Mouse (Mus musculus) C2C12 (cell line): ENCODE results near the gene Trp53rkb. TPM values are rescaled to one million over a fixed set of nuclear protein-coding genes. Genes with fewer than 3 reads are reported as not detected.

Experiments
- H3K27me3 ChIP-seq: one replicate; pipeline ENCODE4 v1.6.1; 2011; ENCODE audit not compliant: control insufficient read depth, insufficient read depth, insufficient read length
- H3K36me3 ChIP-seq: one replicate; pipeline ENCODE4 v1.6.1; 2011; ENCODE audit not compliant: control insufficient read depth, insufficient read depth
- H3K4me3 ChIP-seq: one replicate; pipeline ENCODE4 v1.5.1; 2011; ENCODE audit warnings: mild to moderate bottlenecking, control low read depth; ENCODE audit not compliant: poor library complexity, insufficient read depth, severe bottlenecking
- H3K79me2 ChIP-seq: one replicate; pipeline ENCODE4 v1.6.1; 2011; ENCODE audit not compliant: control insufficient read depth, insufficient read depth
- H3K79me3 ChIP-seq: one replicate; pipeline ENCODE4 v1.6.1; 2011; ENCODE audit warnings: low read depth, control low read depth
- H3ac ChIP-seq: one replicate; pipeline ENCODE3; 2011; ENCODE audit warnings: low read depth; ENCODE audit not compliant: control insufficient read depth, insufficient read length
- CEBPB ChIP-seq: IDR thresholded peaks from one replicate; pipeline ENCODE4 v1.6.1; 2011; ENCODE audit warnings: low read depth, mild to moderate bottlenecking, control low read depth, moderate library complexity
- CTCF ChIP-seq: IDR thresholded peaks from one replicate; pipeline ENCODE4 v1.5.1; 2011; ENCODE audit not compliant: control insufficient read depth, insufficient read depth, insufficient read length
- FOSL1 ChIP-seq: IDR thresholded peaks from one replicate; pipeline ENCODE4 v1.8.0; 2011; ENCODE audit warnings: mild to moderate bottlenecking, low read length; ENCODE audit not compliant: poor library complexity, insufficient read depth, severe bottlenecking
- MAX ChIP-seq: IDR thresholded peaks from one replicate; pipeline ENCODE4 v1.6.1; 2011; ENCODE audit warnings: mild to moderate bottlenecking, control low read depth
- MYOD1 ChIP-seq: IDR thresholded peaks from one replicate; pipeline ENCODE4 v1.6.1; 2011; ENCODE audit warnings: low read depth; ENCODE audit not compliant: control insufficient read depth, insufficient read length
- MYOG ChIP-seq: IDR thresholded peaks from one replicate; pipeline ENCODE4 v1.6.1; 2011; ENCODE audit not compliant: control insufficient read depth, insufficient read length; ENCODE audit errors: extremely low read depth
- USF1 ChIP-seq: IDR thresholded peaks from one replicate; pipeline ENCODE4 v1.6.1; 2011; ENCODE audit warnings: low read depth, mild to moderate bottlenecking, control low read depth, moderate library complexity
- polyA plus RNA-seq: library from polyadenylated mRNA; unstranded; fragments of >200 nt; fragmentation: generic; extraction: Trizol; gene quantifications from one replicate; pipeline ENCODE4 v1.2.1, GENCODE M21; 2012; ENCODE audit warnings: missing spikeins

The Trp53rkb gene
- polyA plus RNA-seq, 1 experiment: 5.3 TPM

DNA sequence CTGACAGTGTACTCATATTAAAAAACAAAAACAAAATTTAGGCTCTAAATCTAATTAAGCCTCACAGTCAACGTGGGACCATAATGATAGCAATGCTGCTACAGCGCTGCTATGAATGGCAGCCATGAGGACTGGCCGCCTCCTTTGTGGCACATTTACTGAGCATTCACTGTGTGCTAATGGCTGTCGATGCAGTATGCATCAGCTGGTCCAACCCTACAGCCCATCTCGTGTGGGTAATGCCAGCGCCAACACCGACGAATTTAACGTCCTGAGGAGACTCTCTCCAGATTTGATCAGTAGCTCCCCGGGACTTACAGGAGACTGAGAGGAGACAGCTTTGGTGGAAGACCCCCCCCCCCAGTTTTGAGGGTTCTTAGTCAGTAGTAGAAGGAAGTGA lies 18.1 kb upstream of the Trp53rkb start:
- Histone ChIP-seq H3K4me3 (no peak overlapping the region), H3K79me2 (no peaks in the 10 kb centered on the region), H3K79me3 (no peaks in the 10 kb centered on the region), H3K36me3 (no peaks in the 10 kb centered on the region), H3ac (no peak overlapping the region), H3K27me3 (no peaks in the 10 kb centered on the region)
- TF ChIP-seq CEBPB (no peak), FOSL1 (no peak), USF1 (no peak), MYOG (no peak), CTCF (no peak), MYOD1 (no peak), MAX (no peak)

DNA sequence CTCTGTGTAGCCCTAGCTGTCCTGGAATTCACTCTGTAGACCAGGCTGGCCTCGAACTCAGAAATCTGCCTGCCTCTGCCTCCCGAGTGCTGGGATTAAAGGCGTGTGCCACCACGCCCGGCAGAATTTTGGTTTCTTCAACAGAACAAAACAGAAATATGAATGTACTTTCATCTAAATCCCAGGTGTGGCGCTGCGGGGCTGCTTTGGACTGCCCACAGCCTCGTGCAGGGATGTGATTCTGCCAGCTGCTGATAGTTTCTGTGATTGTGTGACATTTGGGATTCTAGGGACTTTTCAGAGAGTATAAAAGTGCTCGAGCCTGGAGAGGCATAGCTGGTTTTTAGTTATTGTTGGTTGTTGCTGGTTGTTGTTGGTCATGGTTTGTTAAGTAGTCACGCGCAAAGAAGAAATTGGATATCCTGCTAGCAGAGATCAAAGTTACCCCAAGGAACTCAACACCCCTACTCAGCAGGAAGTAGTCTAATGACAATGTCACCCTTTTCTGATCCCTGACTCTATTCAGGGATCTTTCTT lies 16.9 kb upstream of the Trp53rkb start:
- Histone ChIP-seq H3K4me3 (no peak overlapping the region), H3ac (no peak overlapping the region), H3K36me3 (no peaks in the 10 kb centered on the region), H3K27me3 (peaks cover 3% of the 10 kb centered on the region), H3K79me3 (no peaks in the 10 kb centered on the region), H3K79me2 (no peaks in the 10 kb centered on the region)
- no peak for TF ChIP-seq FOSL1
- TF ChIP-seq MAX: no peak
- no peak for TF ChIP-seq MYOD1
- no peak for TF ChIP-seq CTCF
- TF ChIP-seq USF1: no peak
- TF ChIP-seq MYOG: no peak
- TF ChIP-seq CEBPB: no peak

DNA sequence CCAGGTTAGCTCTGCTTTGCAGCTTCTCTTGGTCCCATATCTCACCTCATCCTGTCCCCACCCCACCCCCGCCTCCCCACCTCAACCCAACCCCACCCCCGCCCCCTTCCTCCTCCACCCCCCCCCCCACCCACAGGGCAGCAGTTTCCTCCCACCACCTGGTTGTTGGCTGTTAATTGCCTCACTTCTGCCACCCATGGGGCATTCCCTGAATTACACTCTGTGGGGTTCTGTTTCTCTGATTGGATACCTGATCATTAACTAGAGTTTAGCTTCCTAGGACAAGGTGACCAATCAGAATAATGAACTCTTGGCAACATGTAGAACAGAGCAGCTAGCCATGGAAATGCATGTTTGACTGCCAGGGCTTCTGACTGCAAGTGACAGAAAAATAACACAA lies 16.1 kb upstream of the Trp53rkb start:
- TF ChIP-seq MYOD1 (no peak), CEBPB (no peak), CTCF (no peak)
- Histone ChIP-seq H3K36me3 (no peaks in the 10 kb centered on the region), H3K79me2 (no peaks in the 10 kb centered on the region), H3K4me3 (no peak overlapping the region), H3K79me3 (no peaks in the 10 kb centered on the region), H3K27me3 (peaks cover 7% of the 10 kb centered on the region), H3ac (no peak overlapping the region)

DNA sequence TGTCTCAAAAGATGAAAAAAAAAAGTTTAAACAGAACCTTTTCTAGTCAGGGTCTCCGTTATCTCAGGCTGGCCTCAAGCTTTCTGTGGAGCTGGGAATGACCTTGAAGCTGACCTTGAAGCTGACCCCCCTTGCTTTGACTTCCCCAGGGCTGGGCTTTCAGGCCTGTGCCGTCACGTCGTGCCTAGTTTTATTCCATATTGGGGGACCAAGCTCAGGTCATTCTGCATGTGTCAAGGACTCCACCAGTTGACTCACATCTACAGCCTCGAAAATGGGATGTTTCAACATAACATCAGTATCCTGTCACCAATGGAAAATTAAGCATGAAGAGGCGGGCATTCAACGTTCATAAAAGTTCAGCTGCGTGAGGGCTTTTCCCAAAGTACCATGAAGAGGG lies 12.4 kb upstream of the Trp53rkb start:
- peaks cover 7% of the 10 kb centered on the region for H3K27me3 ChIP-seq
- no peaks in the 10 kb centered on the region for H3K79me2 ChIP-seq
- TF ChIP-seq CEBPB (no peak), USF1 (no peak), FOSL1 (no peak), MYOD1 (no peak), MAX (no peak), MYOG (no peak), CTCF (no peak)
- H3K79me3 ChIP-seq: no peaks in the 10 kb centered on the region
- H3ac ChIP-seq: no peak overlapping the region
- H3K36me3 ChIP-seq: no peaks in the 10 kb centered on the region
- H3K4me3 ChIP-seq: no peak overlapping the region

DNA sequence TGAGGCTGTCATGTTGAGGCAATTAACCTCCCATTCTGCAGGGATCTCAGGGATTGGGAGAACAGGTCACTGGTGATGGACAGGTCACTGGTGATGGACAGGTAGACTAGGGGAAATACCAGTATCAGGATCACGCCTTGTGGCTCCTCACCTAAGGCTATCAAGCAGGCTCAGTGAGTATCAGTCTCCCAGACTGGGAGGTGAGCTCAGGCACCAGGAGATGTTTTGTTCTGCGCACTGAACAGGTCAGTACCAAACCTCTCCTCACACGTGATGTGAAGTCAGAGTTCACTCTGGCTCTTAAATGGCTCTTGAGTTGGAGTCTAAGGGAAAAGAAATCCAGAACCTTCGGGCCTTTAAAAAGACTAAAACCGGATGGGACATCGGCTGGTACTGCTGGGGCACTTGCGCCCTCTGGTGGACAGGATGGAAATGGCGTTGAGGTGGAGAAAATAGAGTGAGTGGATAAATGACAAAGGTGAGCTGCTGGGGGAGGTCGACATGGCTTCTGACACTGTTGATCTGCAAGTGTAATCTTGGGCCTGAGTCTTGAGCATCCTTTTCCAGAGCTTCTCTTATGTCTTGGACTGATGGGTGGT lies 11.3 kb upstream of the Trp53rkb start:
- Histone ChIP-seq H3K79me3 (no peaks in the 10 kb centered on the region), H3K79me2 (no peaks in the 10 kb centered on the region), H3ac (no peak overlapping the region), H3K27me3 (peaks cover 7% of the 10 kb centered on the region), H3K4me3 (no peak overlapping the region), H3K36me3 (no peaks in the 10 kb centered on the region)
- TF ChIP-seq USF1: no peak
- TF ChIP-seq FOSL1: no peak
- peak; percentile 53 for TF ChIP-seq CTCF

DNA sequence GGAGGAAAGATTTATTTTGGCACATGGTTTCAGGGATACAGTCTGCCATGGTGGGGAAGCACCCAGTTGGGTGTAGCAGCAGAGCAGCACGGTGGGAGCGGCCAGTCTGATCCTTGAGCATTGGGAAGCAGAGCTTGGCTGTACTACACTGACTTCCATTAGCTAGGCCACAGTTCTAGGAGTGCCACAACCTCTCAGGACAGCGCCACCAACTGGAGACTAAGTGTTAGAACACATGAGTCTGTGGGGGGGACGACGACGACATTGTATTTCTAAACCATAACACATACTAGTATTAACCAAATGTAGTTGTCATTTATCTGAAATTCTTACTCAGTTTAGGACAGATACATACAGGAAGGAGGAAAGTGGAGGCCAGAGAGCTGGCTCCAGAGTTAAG lies 8.0 kb upstream of the Trp53rkb start:
- no peak overlapping the region for H3ac ChIP-seq
- no peak overlapping the region for H3K4me3 ChIP-seq
- no peaks in the 10 kb centered on the region for H3K79me3 ChIP-seq
- TF ChIP-seq CTCF: no peak
- no peak for TF ChIP-seq MYOD1
- TF ChIP-seq USF1: no peak
- TF ChIP-seq FOSL1: no peak
- TF ChIP-seq MAX: no peak
- peaks cover 7% of the 10 kb centered on the region for H3K27me3 ChIP-seq
- H3K79me2 ChIP-seq: no peaks in the 10 kb centered on the region
- no peaks in the 10 kb centered on the region for H3K36me3 ChIP-seq

DNA sequence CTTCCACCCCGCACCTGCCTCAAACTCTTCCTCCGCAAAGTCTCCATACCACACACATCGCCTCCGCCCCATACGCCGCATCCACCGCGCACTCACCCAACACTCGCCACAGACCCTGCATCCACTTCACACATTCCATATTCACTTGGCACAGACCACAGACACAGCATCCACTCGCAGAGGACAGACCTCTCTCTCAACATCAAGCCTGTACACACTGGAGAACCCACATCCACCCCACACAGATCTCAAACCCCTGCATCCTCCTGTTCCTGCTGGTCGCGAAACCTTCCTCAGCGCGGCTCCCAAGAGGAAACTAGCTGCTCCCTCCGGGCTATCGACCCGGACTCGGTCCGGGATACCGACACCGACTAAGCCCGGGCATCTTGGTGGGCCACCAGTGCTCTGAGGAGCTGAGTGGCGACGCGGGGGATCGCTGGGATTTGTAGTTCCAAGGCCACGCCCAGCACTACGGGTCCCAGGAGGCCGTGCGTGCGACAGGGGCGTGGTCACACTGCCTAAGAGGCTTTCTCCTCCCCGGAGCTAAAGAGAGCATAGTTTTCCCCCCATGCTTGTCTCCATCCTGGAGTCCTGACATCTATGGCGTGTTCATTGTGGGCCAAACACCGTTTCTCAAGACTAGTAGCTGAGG lies 5.9 kb upstream of the Trp53rkb start:
- Histone ChIP-seq H3K36me3 (no peaks in the 10 kb centered on the region), H3K27me3 (no peaks in the 10 kb centered on the region), H3K79me3 (no peaks in the 10 kb centered on the region), H3ac (peak overlapping the region; percentile 74), H3K4me3 (peak overlapping the region; percentile 64), H3K79me2 (no peaks in the 10 kb centered on the region)
- no peak for TF ChIP-seq MYOG
- TF ChIP-seq MAX: peak; percentile 52
- TF ChIP-seq CTCF: no peak
- no peak for TF ChIP-seq CEBPB
